Mouse (Mus musculus) CH12.LX (cell line): ENCODE measurements at regions not wholly inside any gene's neighbourhood (a gene's known extent, or its start where the extent isn't known, plus 50 kb on each side); places are given as distances from the start of the nearest gene placed in this dataset.

Source experiments
- CTCF ChIP-seq, 2 experiments: IDR thresholded peaks in 1 of 2; conservative IDR thresholded peaks in 1 of 2; 2 replicates each; pipeline ENCODE4 v1.5.1; 2011 to 2012; ENCODE audit warnings: low read depth in 2 of 2, low read length in 2 of 2, improper control_type of control experiment in 1 of 2, inconsistent platforms in 1 of 2, mild to moderate bottlenecking in 1 of 2, moderate library complexity in 1 of 2
- EP300 ChIP-seq: IDR thresholded peaks from 2 replicates; pipeline ENCODE4 v1.6.1; 2011; ENCODE audit warnings: low read length, improper control_type of control experiment
- JUND ChIP-seq: conservative IDR thresholded peaks from 2 replicates; pipeline ENCODE4 v1.6.1; 2011; ENCODE audit warnings: low read depth, low read length, improper control_type of control experiment
- MYC ChIP-seq: IDR thresholded peaks from 2 replicates; pipeline ENCODE4 v1.6.1; 2011; ENCODE audit warnings: low read depth, mild to moderate bottlenecking, improper control_type of control experiment, low read length
- NRF1 ChIP-seq: IDR thresholded peaks from 2 replicates; pipeline ENCODE4 v1.6.1; 2014; ENCODE audit warnings: low read depth, mild to moderate bottlenecking, inconsistent platforms, low read length, improper control_type of control experiment, moderate library complexity
- POLR2A ChIP-seq: IDR thresholded peaks from 2 replicates; pipeline ENCODE4 v1.6.1; 2011; ENCODE audit warnings: low read depth, mild to moderate bottlenecking, improper control_type of control experiment, low read length
- SIN3A ChIP-seq: IDR thresholded peaks from 2 replicates; pipeline ENCODE4 v1.6.1; 2012; ENCODE audit warnings: low read length, improper control_type of control experiment, inconsistent platforms
- TCF12 ChIP-seq: IDR thresholded peaks from 2 replicates; pipeline ENCODE4 v1.6.1; 2014; ENCODE audit warnings: low read depth, mild to moderate bottlenecking, inconsistent platforms, low read length, improper control_type of control experiment
- UBTF ChIP-seq: IDR thresholded peaks from 2 replicates; pipeline ENCODE4 v1.6.1; 2012; ENCODE audit warnings: low read depth, mild to moderate bottlenecking, inconsistent platforms, low read length, improper control_type of control experiment, moderate library complexity
- USF1 ChIP-seq: IDR thresholded peaks from 2 replicates; pipeline ENCODE4 v1.6.1; 2014; ENCODE audit warnings: low read depth, mild to moderate bottlenecking, inconsistent platforms, low read length, improper control_type of control experiment
- ZC3H11A ChIP-seq: IDR thresholded peaks from 2 replicates; pipeline ENCODE4 v1.6.1; 2012; ENCODE audit warnings: low read depth, mild to moderate bottlenecking, inconsistent platforms, low read length, improper control_type of control experiment
- ZKSCAN1 ChIP-seq: IDR thresholded peaks from 2 replicates; pipeline ENCODE4 v1.6.1; 2012; ENCODE audit warnings: low read depth, inconsistent platforms, low read length, improper control_type of control experiment, borderline replicate concordance

DNA sequence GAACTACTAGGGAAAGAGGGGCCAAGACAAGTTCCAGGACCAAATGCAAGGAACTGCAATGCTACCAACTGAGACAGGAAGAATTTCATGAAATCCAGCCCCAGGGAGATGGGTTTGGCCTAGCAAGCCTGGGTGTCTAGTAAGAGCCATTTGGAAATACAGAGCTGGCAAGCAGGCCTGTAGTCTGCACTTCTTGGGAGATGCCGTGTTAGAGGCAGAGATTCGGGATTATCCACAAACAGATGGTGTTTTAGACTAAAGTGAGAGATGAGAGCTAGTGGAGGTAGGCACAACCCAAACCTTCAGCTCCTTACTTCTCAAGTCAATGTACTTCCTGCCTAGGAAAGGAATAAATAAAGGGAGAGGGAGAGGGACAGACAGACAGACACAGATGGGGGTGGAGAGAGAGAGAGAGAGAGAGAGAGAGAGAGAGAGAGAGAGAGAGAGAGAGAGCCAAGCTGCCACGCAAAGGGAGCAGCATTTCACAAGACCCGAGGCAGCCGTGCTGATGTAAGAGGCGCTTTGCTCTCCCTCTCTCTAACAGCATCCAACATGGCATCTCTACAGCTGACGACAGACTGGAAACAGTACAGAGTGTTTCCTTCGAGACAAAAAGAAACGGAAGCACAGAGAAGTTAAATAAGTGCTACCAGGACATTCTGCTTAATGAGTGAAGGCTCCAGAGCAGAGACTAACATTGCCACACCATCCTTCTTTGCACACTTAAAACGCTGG lies 182.9 kb downstream of the Irs2 start:
- TF ChIP-seq JUND (no peak), ZC3H11A (no peak), POLR2A (no peak), EP300 (no peak), TCF12 (no peak), MYC (no peak), UBTF (no peak), CTCF (conservative IDR thresholded peaks at IDR 0.05 in 1 of 2, IDR thresholded peaks at IDR 0.05 in 1 of 2; ENCODE audit: low read depth in 2 of 2, low read length in 2 of 2) (no peak), SIN3A (no peak), NRF1 (no peak), USF1 (no peak), ZKSCAN1 (no peak)
